Mouse (Mus musculus): ENCODE measurements around the gene Olig1. TPM values are rescaled to one million over a fixed set of nuclear protein-coding genes. Genes with fewer than 3 reads are reported as not detected.

The Olig1 gene
- polyA plus RNA-seq, 1 experiment from 2014 or later = 6.4 TPM

- Histone ChIP-seq H3K27me3 (peaks cover 8% of the 10 kb centered on the region), H3K9me3 (replicated peaks) (no peaks in the 10 kb centered on the region), H3K4me2 (replicated peaks) (no peak overlapping the region), H3K4me3 (replicated peaks) (no peak overlapping the region), H3K36me3 (no peaks in the 10 kb centered on the region), H3K4me1 (no peaks in the 10 kb centered on the region), H3K9ac (no peak overlapping the region), H3K27ac (replicated peaks) (no peak overlapping the region)
- ATAC-seq (ENCODE audit: insufficient number of reproducible peaks, low FRiP score, low TSS enrichment, low read depth) = no peak
- WGBS = 69% methylated on average over 10 of the region's 10 CpGs
These were observed 50.6 kb downstream of the Olig1 start for GRCm38 (mm10) chr16:91320191-91320590.

- no peak overlapping the region for H3K27ac ChIP-seq (replicated peaks)
- H3K36me3 ChIP-seq = no peaks in the 10 kb centered on the region
- H3K9me3 ChIP-seq (replicated peaks) = no peaks in the 10 kb centered on the region
- WGBS = 70% methylated on average over 15 of the region's 15 CpGs
- no peak for ATAC-seq (ENCODE audit: insufficient number of reproducible peaks, low FRiP score, low TSS enrichment, low read depth)
- no peak overlapping the region for H3K4me3 ChIP-seq (replicated peaks)
- no peaks in the 10 kb centered on the region for H3K4me1 ChIP-seq
- peaks cover 4% of the 10 kb centered on the region; the same call in 1 of the 2 replicates for H3K27me3 ChIP-seq
- no peak overlapping the region for H3K4me2 ChIP-seq (replicated peaks)
- H3K9ac ChIP-seq = no peak overlapping the region
These were observed 51.0 kb downstream of the Olig1 start for GRCm38 (mm10) chr16:91320608-91321007.

Other genes starting within 250 kb of the Olig1 start
- gene Paxbp1, start 225.2 kb upstream of the Olig1 start, polyA plus RNA-seq (2015; fragmentation: Nextera tagmentation; extraction: Ambion mirVana) = 53.4 and 55.8 TPM in 2 replicates
- 0.41 and 1.0 TPM in 2 replicates for gene 4932438H23Rik, start 174.7 kb upstream of the Olig1 start, polyA plus RNA-seq (2015; fragmentation: Nextera tagmentation; extraction: Ambion mirVana)
- 1.4 and 3.2 TPM in 2 replicates for gene Olig2, start 44.3 kb upstream of the Olig1 start, polyA plus RNA-seq (2015; fragmentation: Nextera tagmentation; extraction: Ambion mirVana)
- gene Ifnar2, start 103.0 kb downstream of the Olig1 start, polyA plus RNA-seq (2015; fragmentation: Nextera tagmentation; extraction: Ambion mirVana) = 60.4 and 61.7 TPM in 2 replicates
- not detected in 2 replicates for gene Gm21970, start 121.9 kb downstream of the Olig1 start, polyA plus RNA-seq (2015; fragmentation: Nextera tagmentation; extraction: Ambion mirVana)
- gene Il10rb, start 136.4 kb downstream of the Olig1 start, polyA plus RNA-seq (2015; fragmentation: Nextera tagmentation; extraction: Ambion mirVana) = 33.3 and 37.0 TPM in 2 replicates
- gene Ifnar1, start 215.5 kb downstream of the Olig1 start, polyA plus RNA-seq (2015; fragmentation: Nextera tagmentation; extraction: Ambion mirVana) = 57.1 and 57.4 TPM in 2 replicates

Data from embryonic facial prominence, embryonic 15.5 days (tissue).